Mouse (Mus musculus) testis, adult 2 months (tissue): ENCODE data around the gene 4933407L21Rik. TPM values are rescaled to one million over a fixed set of nuclear protein-coding genes. Genes with fewer than 3 reads are reported as not detected.

ENCODE experiments used
- H3K27ac ChIP-seq: fragments of 200-500 bp; 2 replicates; pipeline ENCODE4 v1.5.1; 2012; ENCODE audit warnings: low read depth, low read length; ENCODE audit not compliant: control insufficient read depth, insufficient read depth
- H3K27me3 ChIP-seq: fragments of 200-500 bp; 2 replicates; pipeline ENCODE4 v1.6.1; 2012; ENCODE audit warnings: mild to moderate bottlenecking, low read length, moderate library complexity; ENCODE audit not compliant: control insufficient read depth, insufficient read depth
- H3K36me3 ChIP-seq: fragments of 200-500 bp; 2 replicates; pipeline ENCODE4 v1.6.1; 2012; ENCODE audit warnings: mild to moderate bottlenecking, low read length; ENCODE audit not compliant: control insufficient read depth, insufficient read depth
- H3K4me1 ChIP-seq: fragments of 200-500 bp; 2 replicates; pipeline ENCODE4 v1.6.1; 2012; ENCODE audit warnings: low read length; ENCODE audit not compliant: control insufficient read depth, insufficient read depth
- H3K4me3 ChIP-seq: fragments of 200-500 bp; 2 replicates; pipeline ENCODE4 v1.5.1; 2012; ENCODE audit warnings: low read depth, mild to moderate bottlenecking, low read length, moderate library complexity, mixed read lengths; ENCODE audit not compliant: control insufficient read depth
- CTCF ChIP-seq: fragments of 200-500 bp; IDR thresholded peaks from 2 replicates; pipeline ENCODE4 v1.5.1; 2012; ENCODE audit warnings: low read depth, mild to moderate bottlenecking, inconsistent platforms, low read length, moderate library complexity; ENCODE audit not compliant: control insufficient read depth, insufficient read depth, insufficient replicate concordance
- POLR2A ChIP-seq: fragments of 200-500 bp; IDR thresholded peaks from 2 replicates; pipeline ENCODE4 v1.6.1; 2012; ENCODE audit warnings: low read depth, mild to moderate bottlenecking, inconsistent platforms, low read length, moderate library complexity; ENCODE audit not compliant: control insufficient read depth
- polyA plus RNA-seq: library from polyadenylated mRNA; depleted of rRNA; stranded (reverse); fragments of >200 nt; gene quantifications from 2 replicates; pipeline ENCODE4 v1.2.3, GENCODE M21; 2012; rRNA removed

The 4933407L21Rik gene
- polyA plus RNA-seq, result 1.6 TPM in 2 replicates

- TF ChIP-seq POLR2A (no peak), CTCF (no peak)
- H3K27ac ChIP-seq, result no peak within 1 kb of the TSS
- no peak within 1 kb of the TSS for H3K4me3 ChIP-seq
- H3K4me1 ChIP-seq, result peaks cover 12% of the 10 kb centered on the region
- no peaks in the 10 kb centered on the region for H3K36me3 ChIP-seq
- no peaks in the 10 kb centered on the region for H3K27me3 ChIP-seq
Observed at GRCm38 (mm10) chr1:85928057-85928687, at the start of gene 4933407L21Rik. TSS of gene 4933407L21Rik (plus strand) at chr1:85928483.

GRCm38 (mm10) chr1:85882003-85882402, 46.3 kb upstream of the 4933407L21Rik start:
- no peak overlapping the region for H3K4me3 ChIP-seq
- H3K4me1 ChIP-seq, result no peaks in the 10 kb centered on the region
- H3K36me3 ChIP-seq, result no peaks in the 10 kb centered on the region
- no peak overlapping the region for H3K27ac ChIP-seq
- no peaks in the 10 kb centered on the region for H3K27me3 ChIP-seq
- TF ChIP-seq CTCF, result no peak

GRCm38 (mm10) chr1:85887221-85887620, 41.1 kb upstream of the 4933407L21Rik start:
- Histone ChIP-seq H3K27ac (no peak overlapping the region), H3K4me3 (no peak overlapping the region), H3K27me3 (no peaks in the 10 kb centered on the region), H3K36me3 (no peaks in the 10 kb centered on the region), H3K4me1 (no peaks in the 10 kb centered on the region)
- TF ChIP-seq POLR2A, result no peak
- no peak for TF ChIP-seq CTCF

- Histone ChIP-seq H3K36me3 (no peaks in the 10 kb centered on the region), H3K27ac (no peak within 1 kb of the TSS; the same call in 1 of the 2 replicates), H3K4me1 (peaks cover 25% of the 10 kb centered on the region), H3K4me3 (peak within 1 kb of the TSS; percentile 89), H3K27me3 (no peaks in the 10 kb centered on the region)
- TF ChIP-seq CTCF (no peak), POLR2A (peak; percentile 72)
Observed at GRCm38 (mm10) chr1:85894231-85894747, 34.0 kb upstream of the 4933407L21Rik start, which contains the start of gene Itm2c. TSS of gene Itm2c (plus strand) at chr1:85894281.

- TF ChIP-seq POLR2A, result no peak
- TF ChIP-seq CTCF, result no peak
- no peak overlapping the region; the same call in 1 of the 2 replicates for H3K27ac ChIP-seq
Observed at GRCm38 (mm10) chr1:85894748-85895360, 33.4 kb upstream of the 4933407L21Rik start.

GRCm38 (mm10) chr1:85895391-85895837, 32.9 kb upstream of the 4933407L21Rik start:
- no peak for TF ChIP-seq POLR2A
- TF ChIP-seq CTCF, result peak; percentile 18; the same call in 1 of the 2 replicates
- no peaks in the 10 kb centered on the region for H3K27me3 ChIP-seq
- no peaks in the 10 kb centered on the region for H3K36me3 ChIP-seq
- peak overlapping the region; percentile 89 for H3K4me3 ChIP-seq
- H3K27ac ChIP-seq, result no peak overlapping the region; the same call in 1 of the 2 replicates
- peaks cover 31% of the 10 kb centered on the region for H3K4me1 ChIP-seq

More at GRCm38 (mm10) chr1:85894748-85895360, 33.4 kb upstream of the 4933407L21Rik start:
- no peaks in the 10 kb centered on the region for H3K27me3 ChIP-seq
- H3K4me3 ChIP-seq, result peak overlapping the region; percentile 89
- H3K4me1 ChIP-seq, result peaks cover 29% of the 10 kb centered on the region
- no peaks in the 10 kb centered on the region for H3K36me3 ChIP-seq

GRCm38 (mm10) chr1:85896110-85896509, 32.2 kb upstream of the 4933407L21Rik start:
- H3K4me3 ChIP-seq, result no peak overlapping the region
- peaks cover 36% of the 10 kb centered on the region for H3K4me1 ChIP-seq
- H3K27me3 ChIP-seq, result no peaks in the 10 kb centered on the region
- no peak overlapping the region for H3K27ac ChIP-seq
- H3K36me3 ChIP-seq, result no peaks in the 10 kb centered on the region
- TF ChIP-seq POLR2A (no peak), CTCF (no peak)
